Mouse (Mus musculus): ENCODE measurements around the gene Gpr137b. TPM values are rescaled to one million over a fixed set of nuclear protein-coding genes. Genes with fewer than 3 reads are reported as not detected.
"Not testable (repeated sequence)": the region's sequence is repeated elsewhere in the genome, so short reads cannot be mapped to it uniquely, and the experiment has no call there.

Gpr137b gene
- polyA plus RNA-seq, 1 experiment from 2014 or later: 26.8 TPM

DNA sequence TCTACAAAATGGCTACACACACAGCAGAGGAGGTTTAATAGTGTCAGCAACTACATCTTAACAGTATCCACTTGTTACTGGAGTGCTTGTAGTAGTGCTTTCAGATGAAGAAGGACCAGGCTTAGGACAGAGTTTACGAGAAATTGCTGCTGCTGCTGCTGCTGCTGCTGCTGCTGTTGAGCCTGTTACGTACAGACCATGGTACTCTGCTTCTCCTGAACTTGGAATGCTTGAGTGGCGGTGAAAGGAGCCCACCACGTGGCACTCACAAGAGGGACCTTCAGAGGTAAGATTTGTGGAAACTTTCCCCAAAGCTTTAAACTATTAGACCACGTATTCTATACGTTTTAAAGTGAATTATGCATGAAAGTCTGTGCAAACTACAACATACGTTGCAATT, 35.2 kb downstream of the Gpr137b start:
- not testable (repeated sequence) for ATAC-seq (ENCODE audit: low FRiP score, low read depth); H3K4me3 ChIP-seq; H3K27me3 ChIP-seq; H3K9me3 ChIP-seq; H3K9ac ChIP-seq; H3K36me3 ChIP-seq; H3K27ac ChIP-seq (replicated peaks); H3K4me2 ChIP-seq; H3K4me1 ChIP-seq (replicated peaks)
- 91% methylated on average over 7 of the region's 7 CpGs for WGBS

DNA sequence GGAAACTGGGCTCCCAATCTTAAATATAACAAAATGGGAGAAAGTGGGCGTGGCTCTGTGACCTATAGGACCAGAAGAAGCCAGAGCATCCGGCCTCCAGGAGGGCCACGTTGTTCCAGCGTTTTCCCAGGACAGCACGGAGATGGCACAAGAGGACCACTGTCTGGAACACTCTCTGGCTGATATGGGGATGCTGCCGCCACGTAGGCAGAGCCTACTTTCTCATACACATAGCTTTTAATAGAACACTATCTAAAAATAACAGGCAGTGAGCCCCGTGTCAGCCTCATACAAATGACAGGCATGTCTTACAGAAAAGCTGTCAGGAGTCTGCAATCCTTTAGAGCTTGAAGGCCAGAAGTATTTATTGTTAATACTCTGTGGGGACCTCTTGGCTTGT, 35.7 kb downstream of the Gpr137b start:
- H3K4me3 ChIP-seq; H3K9ac ChIP-seq; H3K36me3 ChIP-seq; ATAC-seq (ENCODE audit: low FRiP score, low read depth); H3K4me2 ChIP-seq; H3K9me3 ChIP-seq; H3K27ac ChIP-seq (replicated peaks); H3K4me1 ChIP-seq (replicated peaks); H3K27me3 ChIP-seq: not testable (repeated sequence)
- 91% methylated on average over 8 of the region's 8 CpGs for WGBS

DNA sequence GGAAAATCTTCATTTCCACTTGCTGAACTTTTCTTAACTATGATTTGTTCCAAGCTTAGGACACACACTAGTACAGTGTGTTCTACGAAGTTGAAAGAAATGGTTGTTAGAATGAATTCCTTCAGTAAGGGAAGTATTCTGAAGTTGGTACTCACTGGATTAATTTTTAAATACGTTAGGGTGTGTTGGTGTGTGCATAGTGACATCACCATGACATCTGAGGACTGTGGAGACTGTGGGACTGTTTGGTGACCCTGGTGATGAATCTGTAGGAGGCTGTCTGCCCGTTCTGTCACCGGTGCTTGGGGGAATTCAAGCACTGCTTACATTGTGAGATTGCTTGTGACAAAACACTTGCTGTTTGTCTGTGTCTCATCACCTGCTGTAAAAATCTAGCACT, 41.7 kb downstream of the Gpr137b start:
- not testable (repeated sequence) for H3K27me3 ChIP-seq; ATAC-seq (ENCODE audit: low FRiP score, low read depth); H3K9me3 ChIP-seq; H3K27ac ChIP-seq (replicated peaks); H3K36me3 ChIP-seq; H3K4me1 ChIP-seq (replicated peaks); H3K9ac ChIP-seq; H3K4me2 ChIP-seq; H3K4me3 ChIP-seq
- 85% methylated on average over 4 of the region's 4 CpGs for WGBS

DNA sequence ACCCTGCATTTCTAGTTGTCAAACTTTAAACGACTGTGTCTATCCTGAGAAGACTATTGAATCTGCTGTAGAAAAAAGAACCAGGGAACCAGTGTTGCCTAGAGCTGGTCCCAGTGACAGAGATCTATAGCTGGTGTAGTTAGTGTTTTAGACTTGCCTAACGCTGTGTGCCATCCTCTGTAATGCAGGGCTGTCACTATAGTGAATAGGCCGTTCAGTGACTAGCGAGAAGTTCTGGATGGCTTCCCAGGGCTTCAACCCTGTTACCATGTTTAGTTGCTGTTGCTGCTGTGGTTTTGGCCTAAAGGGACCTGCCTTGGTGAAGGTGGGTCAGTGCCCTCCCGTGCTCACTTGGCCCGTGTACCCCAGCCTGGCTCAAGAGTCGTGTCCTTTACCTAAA, 43.1 kb downstream of the Gpr137b start:
- H3K4me1 ChIP-seq (replicated peaks); H3K4me3 ChIP-seq; H3K36me3 ChIP-seq; H3K27me3 ChIP-seq; H3K4me2 ChIP-seq; H3K9me3 ChIP-seq; H3K27ac ChIP-seq (replicated peaks); H3K9ac ChIP-seq: not testable (repeated sequence)
- peak; percentile 61; the same call in 1 of the 2 replicates for ATAC-seq (ENCODE audit: low FRiP score, low read depth)
- 78% methylated on average over 7 of the region's 7 CpGs for WGBS

DNA sequence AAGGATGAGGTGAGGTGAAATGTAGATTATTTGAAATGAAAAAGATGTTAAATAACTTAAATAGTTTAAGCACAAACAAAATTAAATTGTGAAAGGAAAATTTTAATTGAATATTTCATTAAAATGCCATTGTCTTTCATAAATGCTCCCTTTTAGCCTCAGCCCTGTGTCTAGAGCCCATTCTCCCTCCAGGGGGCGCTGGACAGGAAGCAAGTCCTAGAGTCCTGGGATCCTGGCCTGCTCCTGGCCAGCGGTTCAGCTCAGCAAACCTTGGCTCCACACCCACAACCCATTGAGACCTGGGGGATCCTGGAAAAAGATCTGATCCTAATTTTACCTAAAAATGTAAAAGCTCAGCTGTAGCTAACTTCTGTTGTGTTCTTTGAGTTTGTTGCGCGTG, 44.5 kb downstream of the Gpr137b start:
- Histone ChIP-seq H3K9me3 (no peaks in the 10 kb centered on the region), H3K9ac (no peak overlapping the region), H3K4me2 (no peak overlapping the region), H3K27ac (replicated peaks) (no peak overlapping the region), H3K36me3 (no peaks in the 10 kb centered on the region), H3K27me3 (no peaks in the 10 kb centered on the region), H3K4me1 (replicated peaks) (no peaks in the 10 kb centered on the region), H3K4me3 (no peak overlapping the region)
- 70% methylated on average over 4 of the region's 4 CpGs for WGBS
- ATAC-seq (ENCODE audit: low FRiP score, low read depth): no peak

DNA sequence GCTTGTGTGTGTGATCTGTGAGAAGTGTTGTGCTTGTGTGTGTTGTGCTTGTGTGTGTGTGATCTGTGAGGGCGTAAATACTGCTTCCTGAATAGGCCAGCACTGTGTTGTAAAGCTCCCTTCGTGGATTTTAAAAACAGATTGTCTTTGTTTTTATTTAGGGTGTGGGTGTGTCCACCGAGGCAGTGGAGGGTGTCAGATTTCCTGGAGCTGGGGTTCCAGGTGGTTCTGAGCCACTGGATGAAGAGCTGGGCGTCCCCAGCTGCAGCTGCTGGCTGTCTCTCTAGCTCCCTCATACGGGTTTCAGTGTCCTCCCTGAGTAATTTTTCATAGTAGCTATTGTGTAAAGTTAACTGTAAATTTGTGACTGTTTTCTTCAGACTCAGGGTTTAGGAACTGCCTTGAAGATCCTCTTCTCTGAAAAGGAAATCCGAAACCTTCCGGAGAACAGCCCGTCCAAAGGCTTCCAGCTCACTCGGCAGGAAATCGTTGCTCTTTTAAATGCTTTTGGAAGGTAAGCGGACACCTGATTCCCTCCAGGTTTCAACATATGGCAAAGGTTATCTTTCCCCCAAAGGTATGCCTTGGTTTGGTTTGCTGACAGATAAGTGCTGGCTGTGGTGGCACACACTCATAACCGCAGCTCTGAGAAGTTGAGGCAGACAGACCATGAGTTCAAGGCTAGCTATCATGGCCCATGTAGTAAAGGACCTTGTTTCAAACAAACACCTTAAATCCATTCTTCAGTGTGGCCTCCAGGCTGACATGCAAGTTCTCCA, 46.0 kb downstream of the Gpr137b start:
- not testable (repeated sequence) for H3K27ac ChIP-seq (replicated peaks); H3K9ac ChIP-seq; H3K4me1 ChIP-seq (replicated peaks); H3K27me3 ChIP-seq; H3K9me3 ChIP-seq; H3K36me3 ChIP-seq; H3K4me2 ChIP-seq; ATAC-seq (ENCODE audit: low FRiP score, low read depth); H3K4me3 ChIP-seq
- WGBS: 48% methylated on average over 12 of the region's 12 CpGs

DNA sequence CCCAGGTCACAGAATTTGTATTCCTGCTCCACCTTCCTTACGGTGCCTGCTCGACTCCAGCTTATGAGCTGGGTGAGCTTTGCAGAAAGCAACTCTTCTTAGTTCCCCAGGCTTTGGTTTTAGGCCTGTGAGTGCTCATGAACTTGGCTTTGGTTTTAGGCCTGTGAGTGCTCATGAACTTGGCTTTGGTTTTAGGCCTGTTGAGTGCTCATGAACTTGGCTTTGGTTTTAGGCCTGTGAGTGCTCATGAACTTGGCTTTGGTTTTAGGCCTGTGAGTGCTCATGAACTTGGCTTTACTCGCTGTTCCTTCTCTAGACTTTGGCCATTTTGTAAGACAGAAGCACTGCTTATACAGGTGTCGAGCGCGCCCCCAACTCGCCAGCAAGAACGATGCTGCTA, 56.5 kb downstream of the Gpr137b start:
- H3K4me1 ChIP-seq (replicated peaks); H3K9me3 ChIP-seq; H3K4me3 ChIP-seq; H3K4me2 ChIP-seq; H3K36me3 ChIP-seq; ATAC-seq (ENCODE audit: low FRiP score, low read depth); H3K9ac ChIP-seq; H3K27ac ChIP-seq (replicated peaks); H3K27me3 ChIP-seq: not testable (repeated sequence)
- WGBS: 94% methylated on average over 8 of the region's 8 CpGs

DNA sequence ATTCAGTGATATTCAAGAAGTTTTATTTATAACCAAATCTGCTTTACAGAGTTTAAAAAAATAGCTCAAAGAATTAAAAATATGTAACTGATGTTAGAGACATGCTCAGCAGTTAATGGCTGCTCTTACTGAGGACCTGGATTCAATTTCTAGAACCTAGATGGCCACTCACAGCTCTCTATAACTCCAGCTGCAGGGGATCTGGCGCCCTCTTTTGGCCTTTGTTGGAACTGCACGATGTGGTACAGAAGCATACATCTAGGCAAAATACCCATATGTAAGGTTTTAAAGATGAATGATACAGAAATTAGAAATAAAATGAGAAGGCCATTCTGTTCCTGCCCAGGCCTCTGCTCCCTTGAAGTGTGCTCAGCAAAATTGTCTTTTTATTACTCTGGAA, 64.9 kb downstream of the Gpr137b start:
- Histone ChIP-seq H3K4me2 (no peak overlapping the region), H3K36me3 (no peaks in the 10 kb centered on the region), H3K4me3 (no peak overlapping the region), H3K27ac (replicated peaks) (no peak overlapping the region), H3K9me3 (no peaks in the 10 kb centered on the region), H3K27me3 (no peaks in the 10 kb centered on the region), H3K4me1 (replicated peaks) (no peaks in the 10 kb centered on the region), H3K9ac (no peak overlapping the region)
- 2% methylated on average over 2 of the region's 2 CpGs for WGBS
- no peak for ATAC-seq (ENCODE audit: low FRiP score, low read depth)

Other genes starting within 250 kb of the Gpr137b start
- not detected in 2 replicates for gene Prl2c5, start 211.3 kb downstream of the Gpr137b start, polyA plus RNA-seq (2015; fragmentation: Nextera tagmentation; extraction: Ambion mirVana)
- gene Nid1, start 43.5 kb upstream of the Gpr137b start, polyA plus RNA-seq (2015; fragmentation: Nextera tagmentation; extraction: Ambion mirVana): 58.4 and 80.2 TPM in 2 replicates
- 4.7 and 5.0 TPM in 2 replicates for gene Lyst, start 196.4 kb upstream of the Gpr137b start, polyA plus RNA-seq (2015; fragmentation: Nextera tagmentation; extraction: Ambion mirVana)

Measured in hindbrain, embryonic 15.5 days (tissue).